Mouse (Mus musculus) heart, adult 2 months (tissue): Measurements from ENCODE around the gene Pik3r2.

Experiments used
- CTCF ChIP-seq: fragments of 200-600 bp; IDR thresholded peaks from 2 replicates; pipeline ENCODE4 v1.8.1; 2022; ENCODE audit warnings: antibody characterized with exemption, mild to moderate bottlenecking, moderate library complexity
- EP300 ChIP-seq: fragments of 200-500 bp; IDR thresholded peaks from 2 replicates; pipeline ENCODE4 v1.6.1; 2011; ENCODE audit warnings: low read depth, low read length, control low read depth; ENCODE audit not compliant: insufficient read depth
- POLR2A ChIP-seq: fragments of 200-500 bp; IDR thresholded peaks from 2 replicates; pipeline ENCODE4 v1.6.1; 2011; ENCODE audit warnings: mild to moderate bottlenecking, low read depth, low read length, control low read depth; ENCODE audit not compliant: insufficient read depth

- peak; percentile 68; the same call in 1 of the 2 replicates for TF ChIP-seq EP300
- TF ChIP-seq CTCF = peak; percentile 43
- peak; percentile 81 for TF ChIP-seq POLR2A
Measured at GRCm38 (mm10) chr8:70743656-70744590, 32.6 kb downstream of the Pik3r2 start.
